Mouse (Mus musculus): Measurements from ENCODE around the gene 1500009C09Rik. TPM values are rescaled to one million over a fixed set of nuclear protein-coding genes. Genes with fewer than 3 reads are reported as not detected.

The 1500009C09Rik gene
- polyA plus RNA-seq, 3 experiments from 2014 or later = not detected

GRCm38 (mm10) chr15:82255944-82256383, 3.8 kb downstream of the 1500009C09Rik start:
- ATAC-seq = no peak

- ATAC-seq = no peak
Observed at GRCm38 (mm10) chr15:82259510-82259909, 7.3 kb downstream of the 1500009C09Rik start.

- ATAC-seq = no peak
Observed at GRCm38 (mm10) chr15:82266356-82266755, 14.2 kb downstream of the 1500009C09Rik start.

- ATAC-seq = no peak
Observed at GRCm38 (mm10) chr15:82268185-82268584, 16.0 kb downstream of the 1500009C09Rik start.

- no peak for ATAC-seq
Observed at GRCm38 (mm10) chr15:82268783-82269182, 16.6 kb downstream of the 1500009C09Rik start.

GRCm38 (mm10) chr15:82271201-82271600, 19.0 kb downstream of the 1500009C09Rik start:
- no peak for ATAC-seq

- ATAC-seq = no peak
Observed at GRCm38 (mm10) chr15:82272295-82272694, 20.1 kb downstream of the 1500009C09Rik start.

- ATAC-seq = no peak
Observed at GRCm38 (mm10) chr15:82274593-82274926, 22.4 kb downstream of the 1500009C09Rik start, which contains the start of gene Sept3. TSS of gene Sept3 (plus strand) at chr15:82274893.

GRCm38 (mm10) chr15:82274927-82275901, 23.0 kb downstream of the 1500009C09Rik start:
- no peak for ATAC-seq

- no peak for ATAC-seq
Observed at GRCm38 (mm10) chr15:82277591-82277990, 25.4 kb downstream of the 1500009C09Rik start.

GRCm38 (mm10) chr15:82280638-82281037, 28.4 kb downstream of the 1500009C09Rik start:
- ATAC-seq = no peak

- ATAC-seq = no peak
Observed at GRCm38 (mm10) chr15:82286157-82286556, 34.0 kb downstream of the 1500009C09Rik start.

GRCm38 (mm10) chr15:82290252-82290651, 38.1 kb downstream of the 1500009C09Rik start:
- ATAC-seq = peak; percentile 74

- no peak for ATAC-seq
Observed at GRCm38 (mm10) chr15:82292851-82293250, 40.7 kb downstream of the 1500009C09Rik start.

GRCm38 (mm10) chr15:82293271-82293711, 41.1 kb downstream of the 1500009C09Rik start:
- no peak for ATAC-seq

- ATAC-seq = no peak
Observed at GRCm38 (mm10) chr15:82294059-82294458, 41.9 kb downstream of the 1500009C09Rik start.

GRCm38 (mm10) chr15:82298764-82299561, 46.8 kb downstream of the 1500009C09Rik start, which contains the start of gene Wbp2nl:
TSS of gene Wbp2nl (plus strand) at chr15:82298954.
- ATAC-seq = no peak

GRCm38 (mm10) chr15:82307107-82307506, 54.9 kb downstream of the 1500009C09Rik start:
- no peak for ATAC-seq

GRCm38 (mm10) chr15:82308416-82308815, 56.2 kb downstream of the 1500009C09Rik start:
- no peak for ATAC-seq
